Mouse (Mus musculus) kidney, embryonic 15.5 days (tissue): ENCODE measurements around the gene Bhlhe41. TPM values are rescaled to one million over a fixed set of nuclear protein-coding genes. Genes with fewer than 3 reads are reported as not detected.

ENCODE experiments used
- ATAC-seq: fragments of 200-750 bp; cut with Nextera tagmentation; replicated peaks from 2 replicates; pipeline ENCODE4 v1.8.0; 2017; ENCODE audit warnings: moderate TSS enrichment; ENCODE audit not compliant: low FRiP score
- H3K27ac ChIP-seq: fragments of 300-500 bp; sonication (generic); 2 replicates; pipeline ENCODE4 v1.5.1; 2015; ENCODE audit warnings: mild to moderate bottlenecking, inconsistent platforms
- H3K27me3 ChIP-seq: fragments of 300-500 bp; sonication (generic); 2 replicates; pipeline ENCODE4 v1.6.1; 2015; ENCODE audit warnings: inconsistent platforms
- H3K36me3 ChIP-seq: fragments of 300-500 bp; sonication (generic); 2 replicates; pipeline ENCODE4 v1.6.1; 2015; ENCODE audit warnings: inconsistent platforms
- H3K4me1 ChIP-seq: fragments of 300-500 bp; sonication (generic); 2 replicates; pipeline ENCODE4 v1.6.1; 2015; ENCODE audit warnings: inconsistent platforms
- H3K4me2 ChIP-seq: fragments of 300-500 bp; sonication (generic); 2 replicates; pipeline ENCODE4 v1.6.1; 2015; ENCODE audit warnings: moderate library complexity, mild to moderate bottlenecking, inconsistent platforms
- H3K4me3 ChIP-seq: fragments of 300-500 bp; sonication (generic); replicated peaks from 2 replicates; pipeline ENCODE4 v1.5.1; 2015; ENCODE audit warnings: mild to moderate bottlenecking, inconsistent platforms
- H3K9ac ChIP-seq: fragments of 300-500 bp; sonication (generic); 2 replicates; pipeline ENCODE4 v1.6.1; 2015; ENCODE audit warnings: mild to moderate bottlenecking, inconsistent platforms
- H3K9me3 ChIP-seq: fragments of 300-500 bp; sonication (generic); replicated peaks from 2 replicates; pipeline ENCODE4 v1.6.1; 2016; ENCODE audit warnings: inconsistent platforms
- WGBS: fragments of 180-500 bp; shearing (Covaris S2); methylation state at CpG from one replicate; pipeline ENCODE4 v1.1.7; 2015; ENCODE audit warnings: mixed read lengths; 5-methylcytosine and 5-hydroxymethylcytosine counted together
- polyA plus RNA-seq: library from polyadenylated mRNA; unstranded; fragments of >200 nt; fragmentation: Nextera tagmentation; extraction: Ambion mirVana; gene quantifications from 2 replicates; pipeline ENCODE4 v1.2.1, GENCODE M21; 2015

Bhlhe41 gene
- polyA plus RNA-seq, 1 experiment from 2014 or later = 1.5 TPM

DNA sequence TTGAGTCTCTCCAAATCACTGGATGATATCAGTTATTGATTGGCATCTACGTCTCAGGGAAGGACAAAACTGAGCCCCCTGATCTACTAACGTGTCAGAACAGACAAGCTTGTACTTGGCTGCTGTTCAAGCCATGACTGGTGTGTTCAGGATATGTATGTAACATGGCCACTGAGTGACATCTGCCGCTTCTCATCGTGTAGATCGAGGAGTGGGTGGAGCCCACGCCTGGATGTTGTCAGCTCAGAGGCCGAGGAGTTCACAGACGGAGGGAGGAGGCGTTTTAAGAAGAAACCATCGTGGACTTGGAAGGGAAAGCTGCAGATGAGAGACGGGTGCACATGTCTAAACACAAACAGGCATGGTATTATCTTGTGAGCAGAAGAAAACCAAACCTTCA, 26.6 kb upstream of the Bhlhe41 start:
- Histone ChIP-seq H3K9me3 (no peaks in the 10 kb centered on the region), H3K4me1 (no peaks in the 10 kb centered on the region), H3K4me2 (no peak overlapping the region), H3K27me3 (no peaks in the 10 kb centered on the region), H3K36me3 (no peaks in the 10 kb centered on the region), H3K9ac (no peak overlapping the region), H3K4me3 (no peak overlapping the region), H3K27ac (no peak overlapping the region)
- 83% methylated on average over 11 of the region's 11 CpGs for WGBS
- ATAC-seq = no peak

DNA sequence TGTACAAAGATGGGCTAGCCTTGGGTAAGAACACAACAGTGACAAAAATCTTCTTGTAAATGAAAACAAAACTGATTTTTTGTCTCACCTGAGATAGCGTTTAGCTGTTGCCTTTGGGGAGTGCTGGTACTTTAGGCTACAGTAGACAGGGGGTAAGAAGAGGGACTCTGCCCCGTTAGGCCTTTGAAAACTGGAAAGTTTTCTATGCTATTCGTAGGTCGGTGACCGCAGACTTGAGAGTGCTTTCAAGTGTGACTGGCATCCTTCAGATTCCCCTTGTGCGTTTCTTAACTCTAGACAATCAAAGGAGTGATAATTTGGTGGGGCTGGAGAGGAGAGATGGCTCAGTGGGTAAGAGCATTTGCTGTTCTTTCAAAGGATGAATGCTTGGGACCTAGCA, 22.4 kb upstream of the Bhlhe41 start:
- Histone ChIP-seq H3K4me2 (no peak overlapping the region), H3K27ac (no peak overlapping the region), H3K9ac (no peak overlapping the region), H3K27me3 (no peaks in the 10 kb centered on the region), H3K9me3 (no peaks in the 10 kb centered on the region), H3K4me1 (no peaks in the 10 kb centered on the region), H3K4me3 (no peak overlapping the region), H3K36me3 (no peaks in the 10 kb centered on the region)
- ATAC-seq = no peak
- 75% methylated on average over 6 of the region's 6 CpGs for WGBS

GRCm38 (mm10) chr6:145886277-145886676, 20.9 kb upstream of the Bhlhe41 start:
- Histone ChIP-seq H3K9ac (no peak overlapping the region), H3K9me3 (no peaks in the 10 kb centered on the region), H3K36me3 (no peaks in the 10 kb centered on the region), H3K4me1 (no peaks in the 10 kb centered on the region), H3K4me3 (no peak overlapping the region), H3K27ac (no peak overlapping the region), H3K27me3 (no peaks in the 10 kb centered on the region), H3K4me2 (no peak overlapping the region)
- 63% methylated on average over 8 of the region's 8 CpGs for WGBS
- no peak for ATAC-seq

DNA sequence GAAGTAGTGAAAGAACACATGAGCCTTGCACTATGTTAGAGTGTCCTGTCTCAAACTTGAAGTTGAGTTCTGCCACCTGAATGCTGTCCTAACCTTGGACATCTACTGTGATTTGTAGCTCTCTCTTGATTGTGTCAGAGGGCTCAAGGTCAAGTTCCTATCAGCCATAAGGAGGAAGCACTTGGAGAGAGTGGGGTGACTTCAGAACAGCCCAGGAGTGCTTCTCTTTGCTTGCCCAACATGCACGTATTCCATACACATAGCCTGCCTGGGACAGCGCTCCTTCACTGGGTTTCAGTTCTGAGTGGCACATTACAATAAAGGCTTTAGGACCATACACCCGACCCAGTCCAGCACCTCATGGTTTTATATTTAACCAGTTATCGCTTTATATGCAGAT, 19.7 kb upstream of the Bhlhe41 start:
- Histone ChIP-seq H3K27ac (no peak overlapping the region), H3K4me2 (no peak overlapping the region), H3K4me3 (no peak overlapping the region), H3K4me1 (no peaks in the 10 kb centered on the region), H3K27me3 (no peaks in the 10 kb centered on the region), H3K9me3 (no peaks in the 10 kb centered on the region), H3K36me3 (no peaks in the 10 kb centered on the region), H3K9ac (no peak overlapping the region)
- no peak for ATAC-seq
- WGBS = 77% methylated on average over 4 of the region's 4 CpGs

DNA sequence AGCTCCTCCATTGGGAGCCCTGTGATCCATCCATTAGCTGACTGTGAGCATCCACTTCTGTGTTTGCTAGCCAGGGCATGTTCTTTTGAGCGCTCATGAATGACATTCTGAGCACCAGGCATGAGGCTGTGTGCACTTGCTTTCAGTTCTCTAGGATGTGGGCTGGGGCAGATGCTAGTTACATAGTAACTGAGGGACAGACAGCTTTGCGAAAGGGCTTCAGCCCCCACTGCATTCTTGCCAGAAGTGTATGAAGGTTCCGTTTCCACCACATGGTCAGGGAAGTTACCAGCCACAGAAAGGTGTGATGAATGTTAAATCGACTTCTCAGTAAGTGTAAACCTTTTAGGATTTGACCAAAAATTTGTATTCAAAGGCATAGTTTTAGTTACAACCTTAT, 18.3 kb upstream of the Bhlhe41 start:
- Histone ChIP-seq H3K27ac (no peak overlapping the region), H3K9me3 (no peaks in the 10 kb centered on the region), H3K4me1 (no peaks in the 10 kb centered on the region), H3K4me3 (no peak overlapping the region), H3K9ac (no peak overlapping the region), H3K36me3 (no peaks in the 10 kb centered on the region), H3K4me2 (no peak overlapping the region), H3K27me3 (no peaks in the 10 kb centered on the region)
- no peak for ATAC-seq
- 68% methylated on average over 4 of the region's 4 CpGs for WGBS

DNA sequence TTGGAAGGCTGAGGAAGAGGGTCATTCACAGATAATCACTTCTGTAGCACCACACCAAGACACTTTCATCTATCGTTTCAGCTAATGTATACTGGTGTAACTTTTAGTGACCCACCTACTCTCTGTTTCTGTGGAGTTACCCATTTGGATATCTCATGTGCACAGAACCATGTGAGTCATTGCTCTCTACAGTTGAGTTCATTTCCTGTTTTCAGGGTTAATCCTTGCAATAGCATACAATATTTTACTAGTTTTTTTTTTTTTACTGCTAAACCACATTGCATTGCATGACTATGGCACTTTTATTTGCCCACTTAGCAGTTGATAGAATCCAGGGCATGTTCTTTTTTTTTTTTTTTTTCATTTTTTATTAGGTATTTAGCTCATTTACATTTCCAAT, 17.7 kb upstream of the Bhlhe41 start:
- no peaks in the 10 kb centered on the region for H3K9me3 ChIP-seq
- H3K4me1 ChIP-seq = no peaks in the 10 kb centered on the region
- no peak overlapping the region for H3K27ac ChIP-seq
- H3K4me3 ChIP-seq = no peak overlapping the region
- 48% methylated on average over 1 of the region's 1 CpGs for WGBS
- no peak overlapping the region for H3K4me2 ChIP-seq
- no peak for ATAC-seq
- no peaks in the 10 kb centered on the region for H3K36me3 ChIP-seq
- no peaks in the 10 kb centered on the region for H3K27me3 ChIP-seq
- no peak overlapping the region for H3K9ac ChIP-seq

GRCm38 (mm10) chr6:145880609-145881008, 15.3 kb upstream of the Bhlhe41 start:
- Histone ChIP-seq H3K9ac (no peak overlapping the region), H3K4me3 (no peak overlapping the region), H3K4me1 (no peaks in the 10 kb centered on the region), H3K27ac (no peak overlapping the region), H3K36me3 (no peaks in the 10 kb centered on the region), H3K27me3 (no peaks in the 10 kb centered on the region), H3K4me2 (no peak overlapping the region), H3K9me3 (no peaks in the 10 kb centered on the region)
- WGBS = 83% methylated on average over 5 of the region's 5 CpGs
- ATAC-seq = no peak

GRCm38 (mm10) chr6:145876986-145877735, 11.8 kb upstream of the Bhlhe41 start:
- no peak overlapping the region for H3K4me3 ChIP-seq
- H3K27me3 ChIP-seq = no peaks in the 10 kb centered on the region
- 87% methylated on average over 9 of the region's 9 CpGs for WGBS
- no peak overlapping the region for H3K4me2 ChIP-seq
- no peaks in the 10 kb centered on the region for H3K9me3 ChIP-seq
- no peak overlapping the region for H3K9ac ChIP-seq
- H3K4me1 ChIP-seq = peaks cover 3% of the 10 kb centered on the region; the same call in 1 of the 2 replicates
- H3K36me3 ChIP-seq = no peaks in the 10 kb centered on the region
- no peak overlapping the region for H3K27ac ChIP-seq
- ATAC-seq = no peak

DNA sequence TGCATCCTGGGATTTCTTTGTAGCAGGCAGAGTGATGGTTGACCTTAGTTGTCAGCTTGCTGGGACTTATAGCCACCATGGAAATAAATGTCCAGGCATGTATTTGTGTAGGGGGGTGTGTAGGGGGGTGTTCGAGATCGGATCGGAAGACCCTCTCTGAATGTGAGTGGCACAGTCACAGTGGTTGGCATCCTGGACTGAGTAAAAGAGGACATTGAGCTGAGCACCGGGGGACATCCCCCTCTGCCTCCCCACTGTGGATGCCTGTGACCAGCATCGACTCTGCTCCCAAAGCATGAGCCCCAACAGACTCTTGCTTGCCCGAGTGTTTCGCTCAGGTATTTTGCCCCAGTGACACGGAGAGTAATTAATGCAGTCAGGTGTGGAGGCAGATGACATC, 8.0 kb upstream of the Bhlhe41 start:
- peak; percentile 63 for ATAC-seq
- 75% methylated on average over 8 of the region's 8 CpGs for whole genome bisulfite sequencing
- no peaks in the 10 kb centered on the region for H3K27me3 ChIP-seq
- H3K36me3 ChIP-seq = no peaks in the 10 kb centered on the region
- H3K4me2 ChIP-seq = no peak overlapping the region
- H3K4me1 ChIP-seq = peaks cover 3% of the 10 kb centered on the region; the same call in 1 of the 2 replicates
- H3K9ac ChIP-seq = no peak overlapping the region
- no peak overlapping the region for H3K4me3 ChIP-seq
- no peaks in the 10 kb centered on the region for H3K9me3 ChIP-seq
- H3K27ac ChIP-seq = no peak overlapping the region

DNA sequence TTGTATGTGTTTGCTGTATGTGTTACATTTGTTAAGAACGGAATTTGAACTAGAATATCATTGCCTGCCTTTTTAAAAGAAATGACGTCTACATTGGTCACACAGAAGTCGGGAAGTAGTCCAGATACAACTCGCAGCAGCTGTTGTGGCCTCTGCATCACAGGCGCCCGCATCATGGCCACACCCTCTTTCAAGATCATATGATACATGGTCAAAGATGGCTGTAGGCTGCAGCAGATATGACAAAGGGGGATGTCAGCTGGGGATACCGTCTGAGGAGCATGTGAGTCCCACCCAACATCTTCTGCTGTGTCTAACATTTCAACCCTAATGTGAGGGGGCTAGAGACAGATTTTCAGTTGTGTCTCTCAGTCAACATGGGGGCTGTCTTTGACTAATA, 6.7 kb upstream of the Bhlhe41 start:
- H3K36me3 ChIP-seq = no peaks in the 10 kb centered on the region
- no peak overlapping the region for H3K9ac ChIP-seq
- peaks cover 8% of the 10 kb centered on the region for H3K27me3 ChIP-seq
- no peaks in the 10 kb centered on the region for H3K9me3 ChIP-seq
- no peak overlapping the region for H3K4me3 ChIP-seq
- no peak overlapping the region for H3K4me2 ChIP-seq
- ATAC-seq = no peak
- 93% methylated on average over 7 of the region's 7 CpGs for WGBS
- no peak overlapping the region for H3K27ac ChIP-seq
- peaks cover 6% of the 10 kb centered on the region for H3K4me1 ChIP-seq

DNA sequence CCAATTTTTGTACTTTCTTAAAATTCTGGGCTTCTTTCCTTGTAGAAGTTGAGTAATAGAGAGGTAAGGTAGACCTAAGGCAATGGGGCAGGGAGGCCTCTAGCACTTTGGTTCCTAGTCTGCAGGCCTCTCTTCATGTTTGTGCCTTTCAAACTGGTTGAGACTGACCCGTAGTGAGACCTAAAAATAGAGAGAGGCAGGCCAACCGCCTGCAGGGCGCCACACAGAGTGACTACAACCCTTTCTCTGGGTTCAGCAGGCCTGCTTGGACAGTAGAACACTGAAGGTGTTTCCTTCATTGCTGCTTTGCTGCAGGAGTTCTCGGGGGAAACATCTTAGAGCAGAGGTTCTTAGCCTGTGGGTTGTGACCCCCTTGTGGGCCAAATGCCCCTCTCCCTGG, 5.6 kb upstream of the Bhlhe41 start:
- Histone ChIP-seq H3K9me3 (no peaks in the 10 kb centered on the region), H3K9ac (no peak overlapping the region), H3K36me3 (no peaks in the 10 kb centered on the region), H3K4me3 (no peak overlapping the region), H3K27me3 (peaks cover 13% of the 10 kb centered on the region), H3K27ac (no peak overlapping the region), H3K4me2 (no peak overlapping the region), H3K4me1 (peaks cover 16% of the 10 kb centered on the region)
- WGBS = 57% methylated on average over 4 of the region's 4 CpGs
- ATAC-seq = no peak

DNA sequence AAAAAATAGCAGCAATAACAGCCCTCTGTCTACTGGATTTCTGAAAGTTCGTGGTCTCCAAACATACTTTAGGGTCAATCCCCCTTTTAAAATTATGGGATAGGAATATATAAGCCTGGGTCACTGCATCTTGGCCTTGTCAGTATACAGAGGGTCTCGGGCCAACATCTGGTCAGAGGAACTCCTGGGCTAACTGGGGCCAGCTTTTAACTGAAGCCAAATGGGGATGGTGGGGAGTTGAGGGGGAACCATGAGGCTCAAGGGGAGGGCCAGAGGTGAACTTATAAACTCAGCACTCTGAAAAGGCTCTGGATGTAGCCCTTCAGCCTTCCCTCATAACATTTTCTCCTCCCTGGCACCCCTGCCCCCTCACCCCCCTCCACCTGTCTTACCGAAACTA, 1.8 kb upstream of the Bhlhe41 start:
- H3K9ac ChIP-seq = no peak overlapping the region
- no peaks in the 10 kb centered on the region for H3K36me3 ChIP-seq
- no peak overlapping the region for H3K27ac ChIP-seq
- peaks cover 49% of the 10 kb centered on the region for H3K27me3 ChIP-seq
- no peak overlapping the region for H3K4me3 ChIP-seq
- WGBS = 52% methylated on average over 3 of the region's 3 CpGs
- no peaks in the 10 kb centered on the region for H3K9me3 ChIP-seq
- H3K4me1 ChIP-seq = peaks cover 49% of the 10 kb centered on the region
- H3K4me2 ChIP-seq = peak overlapping the region; percentile 100; the same call in 1 of the 2 replicates
- no peak for ATAC-seq
